Mouse (Mus musculus) cortical plate, adult 2 months (tissue): Measurements from ENCODE around the gene Mdh1b.

Experiments
- CTCF ChIP-seq: fragments of 200-500 bp; IDR thresholded peaks from 2 replicates; pipeline ENCODE4 v1.5.1; 2011; ENCODE audit warnings: mild to moderate bottlenecking, control low read depth, low read length; ENCODE audit not compliant: insufficient read depth; ENCODE audit errors: extremely low read depth
- POLR2A ChIP-seq: fragments of 200-500 bp; IDR thresholded peaks from 2 replicates; pipeline ENCODE4 v1.6.1; 2011; ENCODE audit warnings: mild to moderate bottlenecking, low read length, control low read depth; ENCODE audit not compliant: insufficient read depth; ENCODE audit errors: extremely low read depth

DNA sequence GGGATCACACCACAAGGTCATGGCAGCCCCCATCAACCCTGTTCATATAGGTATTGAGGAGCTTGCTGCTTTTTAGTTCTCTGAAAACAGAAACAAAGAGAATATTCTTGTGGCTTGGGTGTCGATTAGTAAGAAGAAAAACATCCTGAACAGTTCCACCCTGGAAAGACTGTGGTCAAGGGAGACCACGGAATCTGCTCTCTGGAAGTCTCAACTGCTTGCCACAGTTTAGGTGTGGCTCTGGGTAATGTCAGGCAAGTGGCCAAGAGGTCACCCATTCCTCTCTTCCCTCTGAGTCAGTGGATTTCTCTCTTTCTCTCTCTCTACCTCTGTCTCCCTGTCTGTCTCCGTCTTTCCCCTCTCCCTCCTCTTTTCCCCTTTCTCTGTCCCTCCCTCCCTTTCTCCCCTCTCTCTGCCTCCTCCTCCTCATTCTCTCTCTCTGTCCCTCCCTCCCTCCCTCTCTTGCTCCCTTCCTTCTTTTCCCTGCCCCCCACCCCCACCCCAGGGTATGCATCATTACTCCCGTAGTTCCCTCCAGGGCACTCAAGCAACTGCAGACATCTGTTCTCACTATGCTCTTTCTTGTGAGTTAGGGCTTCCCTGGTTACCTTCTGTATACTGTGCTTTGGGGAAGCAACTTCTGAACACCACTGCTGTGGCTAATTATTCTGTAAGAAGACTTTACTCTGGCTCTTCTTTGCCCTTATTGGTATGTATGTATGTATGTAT lies 46.9 kb upstream of the Mdh1b start:
- TF ChIP-seq CTCF (no peak), POLR2A (no peak)
